Mouse (Mus musculus): ENCODE measurements around the gene AU021092.
"Not testable (repeated sequence)": the region's sequence is repeated elsewhere in the genome, so short reads cannot be mapped to it uniquely, and the experiment has no call there.

The AU021092 gene

DNA sequence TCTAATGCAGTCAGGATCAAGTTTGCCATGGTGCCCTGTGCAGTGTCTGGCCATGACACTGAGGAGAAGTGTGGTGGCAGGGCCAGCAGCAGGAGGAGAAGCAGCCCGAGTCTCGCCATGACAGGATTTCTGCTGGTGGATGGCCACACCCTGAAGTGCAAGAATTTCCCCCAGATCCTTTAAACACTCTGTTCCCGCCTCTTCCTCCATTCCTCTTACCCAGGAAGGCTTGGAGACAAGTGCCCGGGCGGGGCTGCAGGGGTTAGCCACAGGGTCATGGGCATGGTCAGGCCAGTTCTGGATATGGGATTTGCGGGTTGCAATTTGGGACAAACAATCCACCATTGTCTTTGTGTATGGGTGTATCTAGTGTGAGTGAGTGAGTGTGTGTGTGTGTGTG is at the start of gene AU021092:
TSS of gene AU021092 (minus strand) at position 160 of the 400 bp plus-strand sequence.
- in situ Hi-C loops (cut with MboI; ENCODE audit: low pct_unique_long_range_greater_than_20kb in 1 of 2, low sequenced_read_pairs in 2 of 2, unreplicated experiment in 1 of 2): no loop called here

DNA sequence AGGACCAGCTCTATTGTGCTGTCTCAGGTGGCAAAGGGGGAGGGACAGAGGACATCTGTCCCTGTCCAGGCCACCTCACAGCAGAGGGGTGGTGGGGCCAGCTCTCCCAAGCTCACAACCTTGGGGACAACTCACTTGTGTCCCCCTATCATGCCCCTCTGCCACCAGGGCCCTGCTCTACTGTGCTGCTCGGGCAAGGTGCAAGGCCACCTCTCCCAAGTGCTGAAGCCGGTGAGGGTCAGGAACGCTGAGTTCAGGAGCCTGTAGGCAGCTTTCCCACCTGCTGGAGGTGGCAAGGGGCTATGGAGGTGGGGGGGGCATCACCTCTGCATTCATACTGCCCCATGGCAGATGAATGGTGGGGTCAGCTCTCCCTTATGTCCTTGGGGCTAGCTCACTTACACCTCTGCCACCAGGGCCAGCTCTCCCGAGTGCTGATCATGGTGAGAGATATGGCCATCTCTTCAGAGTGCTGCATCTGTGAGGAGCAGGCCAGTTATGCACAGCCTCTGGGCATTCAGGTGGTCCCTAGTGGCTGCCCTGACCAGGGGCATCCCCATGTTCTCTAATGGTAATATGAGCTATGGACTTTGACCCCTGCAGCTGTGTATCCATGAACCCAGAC is 49.4 kb upstream of the AU021092 start:
- in situ Hi-C loops (cut with MboI; ENCODE audit: low pct_unique_long_range_greater_than_20kb in 1 of 2, low sequenced_read_pairs in 2 of 2, unreplicated experiment in 1 of 2): no loop called here

DNA sequence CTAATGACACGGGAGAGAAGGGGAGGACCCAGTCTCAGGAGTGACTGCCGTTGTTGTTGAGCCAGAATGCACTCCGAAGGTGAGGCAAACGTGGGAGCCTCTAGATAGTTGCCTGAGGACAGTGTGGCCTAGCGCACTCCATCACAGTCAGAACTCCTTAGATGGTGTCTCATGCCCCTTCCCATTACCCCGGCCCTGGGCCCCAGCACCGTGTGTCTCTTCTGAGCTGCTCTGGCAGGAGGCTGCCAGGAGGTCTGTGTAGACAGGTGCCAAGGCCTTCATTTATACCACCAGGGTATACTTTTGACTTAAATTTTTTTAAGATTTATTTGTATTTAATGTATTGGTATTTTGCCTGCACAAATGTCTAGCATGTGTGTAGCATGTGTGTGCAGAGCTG is 41.8 kb upstream of the AU021092 start:
- in situ Hi-C loops (cut with MboI; ENCODE audit: low pct_unique_long_range_greater_than_20kb in 1 of 2, low sequenced_read_pairs in 2 of 2, unreplicated experiment in 1 of 2): no loop called here

DNA sequence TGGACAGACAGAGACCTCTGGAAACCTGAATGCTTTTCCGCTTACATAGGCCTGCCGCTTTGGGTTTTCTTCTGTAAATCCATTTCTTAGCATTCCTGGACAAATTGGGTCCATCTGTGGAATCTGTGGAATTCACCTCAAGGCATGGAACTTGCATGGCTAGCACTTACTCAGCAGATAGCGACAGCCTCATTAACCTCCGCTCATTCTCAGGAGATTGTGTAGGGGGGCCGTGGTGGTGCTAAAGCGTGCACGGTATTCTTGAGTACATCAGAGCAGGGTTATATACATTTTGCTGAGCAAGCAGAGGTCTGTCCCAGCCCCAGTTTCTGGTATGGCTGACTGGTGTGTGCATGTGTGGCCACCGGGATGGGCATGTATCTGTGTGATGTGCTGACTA is 41.1 kb upstream of the AU021092 start:
- in situ Hi-C loops (cut with MboI; ENCODE audit: low pct_unique_long_range_greater_than_20kb in 1 of 2, low sequenced_read_pairs in 2 of 2, unreplicated experiment in 1 of 2): no loop called here

DNA sequence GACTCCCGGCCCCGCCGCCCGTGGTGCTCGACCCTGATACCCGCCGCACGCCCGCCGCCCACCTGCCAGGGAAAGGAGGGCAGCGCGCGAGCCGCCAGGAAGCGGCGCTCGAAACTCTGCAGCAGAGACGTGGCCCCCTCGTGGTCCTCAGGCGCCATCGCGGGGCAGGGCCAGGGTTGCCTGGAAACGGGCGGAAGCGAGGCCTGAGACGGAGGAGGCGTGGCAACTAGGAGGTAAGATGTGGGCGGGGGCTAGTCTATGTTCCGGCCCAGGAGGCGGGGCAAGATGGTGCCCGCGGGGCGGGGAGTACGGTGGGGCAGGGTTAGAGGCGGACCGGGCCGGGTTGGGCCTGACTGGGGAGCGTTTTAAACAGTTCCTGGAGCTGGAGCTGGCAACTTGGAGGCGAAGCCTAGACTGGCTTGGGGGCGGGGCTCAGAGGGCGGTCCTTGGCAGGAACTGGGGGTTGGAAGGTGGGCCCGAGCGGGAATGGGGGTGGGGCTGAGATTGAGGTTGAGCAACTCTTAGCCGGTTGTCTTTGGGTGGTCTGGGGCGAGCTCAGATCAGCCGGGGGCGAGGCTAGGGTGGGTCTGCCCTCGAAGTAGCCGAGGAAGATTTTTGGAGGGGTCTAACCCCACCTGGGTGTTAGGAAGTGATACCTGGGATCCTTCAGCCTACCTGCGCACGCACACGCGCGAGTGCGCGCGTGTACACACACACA is 33.8 kb upstream of the AU021092 start, which contains the start of gene Eef2kmt:
TSS of gene Eef2kmt (minus strand) at position 205 of the 718 bp plus-strand sequence.
- in situ Hi-C loops (cut with MboI; ENCODE audit: low pct_unique_long_range_greater_than_20kb in 1 of 2, low sequenced_read_pairs in 2 of 2, unreplicated experiment in 1 of 2): no loop called here

DNA sequence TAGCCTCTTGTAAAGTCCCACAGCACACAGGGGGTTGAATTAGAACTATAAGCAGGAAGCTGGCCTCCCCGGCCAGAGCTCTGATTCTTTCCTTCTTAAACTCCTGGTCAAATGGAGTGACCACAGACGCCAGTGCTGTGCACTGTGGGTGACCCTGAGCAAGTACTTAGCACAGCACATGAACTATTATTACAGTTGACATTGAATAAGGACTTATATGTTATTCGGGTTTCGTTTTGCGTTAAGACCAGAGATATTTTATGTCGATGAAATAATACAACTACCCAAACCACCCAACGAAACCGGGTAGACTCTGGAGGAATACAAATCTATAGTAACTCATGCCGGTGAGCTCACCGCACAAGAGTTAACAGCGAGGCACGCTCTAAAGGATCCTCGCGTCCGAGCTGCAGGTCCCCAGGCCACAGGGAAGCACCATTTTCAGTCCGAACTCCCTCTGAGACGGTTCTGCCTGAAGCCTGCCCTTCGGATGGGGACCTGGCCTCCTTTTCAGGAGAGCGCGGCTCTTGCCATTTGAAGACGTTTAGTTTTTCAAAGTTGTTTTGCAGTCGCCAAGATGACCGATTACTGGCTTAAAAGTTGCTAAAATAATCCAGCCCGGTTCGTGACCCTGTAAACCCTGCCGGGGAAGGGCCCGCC is 33.1 kb upstream of the AU021092 start:
- in situ Hi-C loops (cut with MboI; ENCODE audit: low pct_unique_long_range_greater_than_20kb in 1 of 2, low sequenced_read_pairs in 2 of 2, unreplicated experiment in 1 of 2): no loop called here

DNA sequence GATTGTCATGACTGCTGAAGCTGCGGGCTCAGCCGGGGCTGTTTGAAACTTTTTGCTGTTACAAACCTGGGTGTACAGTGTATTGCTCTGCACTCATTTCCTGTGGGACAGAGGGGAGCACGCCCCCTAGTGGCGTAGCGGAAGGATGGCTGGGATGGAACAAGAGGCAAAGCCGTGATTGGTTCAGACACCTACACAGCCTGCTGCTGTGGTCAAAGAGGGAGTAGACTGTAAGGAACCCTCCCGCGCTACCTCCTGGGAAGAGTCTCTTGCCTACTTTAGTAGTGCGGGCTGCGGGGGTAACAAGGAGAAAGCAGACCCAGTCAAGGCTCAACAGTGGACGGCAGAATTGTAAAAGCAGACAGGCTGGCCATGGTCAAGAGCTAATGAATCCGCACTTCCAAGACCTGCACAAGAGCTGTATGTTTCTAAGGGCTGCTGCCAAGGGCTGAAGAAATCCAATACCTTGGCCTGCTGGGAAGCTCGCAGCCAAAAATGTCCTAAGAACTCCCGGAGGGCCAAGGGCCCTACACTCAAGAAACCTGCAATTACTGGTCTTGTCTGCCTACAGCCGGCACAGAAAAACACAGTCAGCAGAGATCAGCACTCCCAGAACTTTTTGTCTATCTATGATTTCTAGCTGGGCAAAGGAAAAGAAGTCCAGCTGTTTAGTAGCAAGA is 32.4 kb upstream of the AU021092 start:
- in situ Hi-C loops (cut with MboI; ENCODE audit: low pct_unique_long_range_greater_than_20kb in 1 of 2, low sequenced_read_pairs in 2 of 2, unreplicated experiment in 1 of 2): no loop called here

DNA sequence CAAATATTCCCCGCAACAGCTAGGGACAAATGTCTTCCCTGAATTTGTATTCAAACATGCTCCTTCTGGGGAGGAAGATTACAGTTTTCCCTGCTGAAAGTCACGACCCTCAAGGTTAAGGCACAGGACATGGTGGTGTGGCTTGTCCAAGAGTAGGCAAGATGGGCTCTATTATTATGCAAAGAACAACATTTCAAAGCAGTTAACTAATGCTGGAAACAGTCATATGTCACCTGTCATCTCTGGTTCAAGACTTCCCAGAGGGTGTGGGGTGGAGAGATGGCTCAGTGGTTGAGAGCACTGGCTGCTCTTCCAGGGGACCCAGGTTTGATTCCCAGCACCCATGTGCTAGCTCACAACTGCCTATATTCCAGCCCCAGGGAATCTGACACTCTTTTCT is 30.2 kb upstream of the AU021092 start:
- in situ Hi-C loops (cut with MboI; ENCODE audit: low pct_unique_long_range_greater_than_20kb in 1 of 2, low sequenced_read_pairs in 2 of 2, unreplicated experiment in 1 of 2): no loop called here

DNA sequence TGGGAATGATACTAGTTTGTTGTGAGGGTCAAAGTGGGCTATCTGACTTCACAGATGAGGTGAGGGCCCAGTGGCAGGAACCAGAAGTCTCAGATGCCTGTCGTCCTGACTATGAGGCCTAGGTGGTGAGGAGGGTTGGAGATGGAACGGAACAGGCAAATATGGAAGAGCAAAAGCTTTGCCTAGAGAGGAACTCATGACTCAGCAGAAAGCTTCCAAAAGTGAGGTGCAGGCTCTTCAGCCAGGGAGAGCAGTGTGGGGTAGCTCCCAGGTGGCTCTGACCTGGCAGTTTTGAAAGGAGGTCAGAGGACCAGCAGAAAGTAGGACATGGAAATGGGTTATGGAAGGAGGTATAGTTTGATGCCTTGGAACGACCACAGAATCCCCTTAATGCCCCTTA is 28.8 kb upstream of the AU021092 start:
- in situ Hi-C loops (cut with MboI; ENCODE audit: low pct_unique_long_range_greater_than_20kb in 1 of 2, low sequenced_read_pairs in 2 of 2, unreplicated experiment in 1 of 2): no loop called here

DNA sequence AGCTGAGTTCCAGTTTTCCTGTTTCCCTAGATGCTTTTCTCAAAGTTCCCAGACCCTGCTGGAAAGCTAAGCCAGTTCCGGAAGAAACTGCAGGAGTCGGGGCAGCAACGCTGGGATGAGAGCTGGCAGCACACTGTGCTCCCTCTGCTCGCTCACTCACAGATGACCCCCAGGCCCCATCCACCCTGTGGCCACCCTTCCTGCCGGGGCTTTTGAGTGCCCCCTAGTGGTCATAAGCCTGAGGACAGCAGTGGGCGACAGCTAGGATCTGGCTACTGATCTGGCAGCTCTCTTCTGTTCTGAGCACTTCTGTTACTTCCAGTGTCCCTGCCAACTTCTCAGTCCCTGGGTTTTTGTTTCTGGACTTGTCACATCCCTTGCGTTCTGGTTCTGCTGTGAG is 22.3 kb upstream of the AU021092 start:
- in situ Hi-C loops (cut with MboI; ENCODE audit: low pct_unique_long_range_greater_than_20kb in 1 of 2, low sequenced_read_pairs in 2 of 2, unreplicated experiment in 1 of 2): no loop called here

DNA sequence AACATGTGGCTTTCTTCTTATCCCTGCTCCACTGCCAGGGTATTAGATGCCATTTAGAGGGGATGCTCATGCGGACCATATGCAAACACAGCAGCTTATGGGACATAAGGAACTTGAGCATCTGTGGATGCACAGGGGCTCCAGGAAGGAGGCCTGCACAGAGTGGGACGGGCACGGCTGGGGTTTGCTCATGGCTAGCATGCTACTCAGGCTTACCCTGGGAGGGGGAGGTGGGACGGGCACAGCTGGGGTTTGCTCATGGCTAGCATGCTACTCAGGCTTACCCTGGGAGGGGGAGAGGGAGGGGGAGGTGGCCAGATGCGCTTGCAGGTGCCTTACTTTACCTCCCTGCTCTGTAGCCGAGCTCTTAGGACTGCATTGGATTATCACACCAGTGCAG is 20.8 kb upstream of the AU021092 start:
- in situ Hi-C loops (cut with MboI; ENCODE audit: low pct_unique_long_range_greater_than_20kb in 1 of 2, low sequenced_read_pairs in 2 of 2, unreplicated experiment in 1 of 2): no loop called here

DNA sequence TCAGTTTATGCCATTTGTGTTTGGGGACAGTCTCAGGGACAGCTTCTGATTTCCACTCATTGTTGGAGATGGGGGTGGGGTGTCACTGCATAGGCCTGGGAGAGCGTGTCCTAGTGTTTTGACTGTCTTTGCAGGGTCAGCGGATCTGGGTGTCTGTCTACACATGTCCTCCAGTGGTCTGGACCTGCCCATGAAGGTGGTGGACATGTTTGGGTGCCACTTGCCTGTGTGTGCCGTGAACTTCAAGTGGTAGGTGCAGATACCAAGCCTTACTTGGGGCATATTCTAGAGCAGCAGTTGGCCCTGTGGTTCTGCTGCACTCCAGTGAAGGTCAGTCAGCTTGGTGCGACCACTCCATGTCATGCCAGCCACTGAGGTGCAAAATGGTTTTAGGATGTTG is 20.3 kb upstream of the AU021092 start:
- in situ Hi-C loops (cut with MboI; ENCODE audit: low pct_unique_long_range_greater_than_20kb in 1 of 2, low sequenced_read_pairs in 2 of 2, unreplicated experiment in 1 of 2): no loop called here

DNA sequence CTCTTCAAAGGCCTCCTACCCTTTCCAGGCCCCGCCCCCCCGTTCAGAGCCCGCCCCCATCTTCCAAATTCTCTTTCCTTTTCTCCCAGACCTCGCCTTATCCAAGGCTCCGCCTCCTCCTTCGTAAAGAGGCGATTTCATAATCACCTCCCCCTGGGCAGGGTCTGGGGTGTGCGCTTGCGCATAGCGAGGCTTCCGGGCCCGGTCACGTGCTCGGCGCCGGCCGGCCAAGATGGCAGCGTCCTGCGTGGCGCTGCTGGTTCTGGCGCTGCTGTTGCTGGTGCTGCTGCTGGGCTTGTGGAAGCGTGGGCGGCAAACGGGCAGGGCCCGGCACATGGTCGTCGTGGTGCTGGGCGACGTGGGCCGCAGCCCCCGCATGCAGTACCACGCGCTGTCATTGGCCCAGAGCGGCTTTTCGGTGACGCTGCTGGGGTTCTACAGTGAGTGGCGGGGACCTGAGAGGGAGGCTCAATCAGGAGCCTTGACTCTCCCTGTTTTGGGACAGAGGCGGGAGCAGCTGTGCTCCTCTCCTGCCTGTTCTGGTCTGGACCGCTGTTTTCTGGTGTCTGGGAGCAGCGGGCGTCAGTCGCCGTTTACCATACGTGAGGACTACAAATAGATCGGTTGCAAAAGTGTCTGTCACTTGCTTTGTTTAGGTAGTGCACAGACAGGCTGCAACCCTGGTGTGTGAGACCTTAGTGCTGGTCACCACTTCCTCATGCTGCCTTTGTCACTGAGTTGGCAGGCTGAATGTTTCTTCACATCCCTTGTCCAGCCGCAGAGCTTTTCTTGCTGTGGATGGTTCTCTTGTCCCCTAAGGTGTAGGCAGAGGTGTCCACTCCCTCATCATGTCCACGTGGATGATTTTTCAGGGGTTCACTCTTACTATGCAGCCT is 11.6 kb upstream of the AU021092 start, which contains the start of gene Alg1:
TSS of gene Alg1 (plus strand) at position 204 of the 896 bp plus-strand sequence.
- in situ Hi-C loops (cut with MboI; ENCODE audit: low pct_unique_long_range_greater_than_20kb in 1 of 2, low sequenced_read_pairs in 2 of 2, unreplicated experiment in 1 of 2): no loop called here

DNA sequence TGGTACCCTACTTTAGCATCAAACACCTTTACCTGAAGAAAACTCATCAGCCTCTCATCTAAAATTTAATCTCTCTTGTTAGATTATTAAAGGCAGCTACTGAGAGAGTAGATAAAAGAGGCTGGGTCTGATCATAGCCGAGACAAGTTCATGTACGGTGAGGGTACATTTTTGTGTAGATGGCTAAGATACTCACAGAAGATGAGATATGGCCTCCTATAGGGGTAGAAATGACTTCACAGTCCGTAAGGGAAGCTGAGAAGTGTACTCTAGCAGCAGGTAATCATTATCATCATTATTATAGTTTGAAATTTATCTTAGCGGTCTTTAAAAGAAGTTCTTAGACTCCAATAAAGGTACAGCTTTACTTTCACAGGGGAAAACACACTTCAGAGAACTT is 10.9 kb upstream of the AU021092 start:
- in situ Hi-C loops (cut with MboI; ENCODE audit: low pct_unique_long_range_greater_than_20kb in 1 of 2, low sequenced_read_pairs in 2 of 2, unreplicated experiment in 1 of 2): no loop called here

DNA sequence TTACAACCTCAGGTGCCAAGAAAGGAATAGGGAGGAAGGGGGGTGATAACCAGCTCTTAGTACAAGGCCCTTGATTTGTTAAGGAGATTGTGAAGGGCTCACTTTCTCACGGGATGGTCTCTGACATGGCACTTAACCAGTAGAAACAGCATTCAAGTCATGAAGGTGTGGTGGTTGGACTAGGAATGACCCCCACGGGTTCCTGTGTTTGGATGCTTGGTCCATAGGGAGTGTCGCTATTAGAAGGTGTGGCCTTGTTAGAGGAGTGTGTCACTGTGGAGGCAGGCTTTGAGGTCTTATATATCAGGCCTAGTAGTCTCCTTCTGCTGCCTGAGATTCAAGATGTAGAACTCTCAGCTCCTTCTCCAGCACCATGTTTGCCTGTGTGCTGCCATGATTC is 6.0 kb upstream of the AU021092 start:
- in situ Hi-C loops (cut with MboI; ENCODE audit: low pct_unique_long_range_greater_than_20kb in 1 of 2, low sequenced_read_pairs in 2 of 2, unreplicated experiment in 1 of 2): not testable (repeated sequence)

DNA sequence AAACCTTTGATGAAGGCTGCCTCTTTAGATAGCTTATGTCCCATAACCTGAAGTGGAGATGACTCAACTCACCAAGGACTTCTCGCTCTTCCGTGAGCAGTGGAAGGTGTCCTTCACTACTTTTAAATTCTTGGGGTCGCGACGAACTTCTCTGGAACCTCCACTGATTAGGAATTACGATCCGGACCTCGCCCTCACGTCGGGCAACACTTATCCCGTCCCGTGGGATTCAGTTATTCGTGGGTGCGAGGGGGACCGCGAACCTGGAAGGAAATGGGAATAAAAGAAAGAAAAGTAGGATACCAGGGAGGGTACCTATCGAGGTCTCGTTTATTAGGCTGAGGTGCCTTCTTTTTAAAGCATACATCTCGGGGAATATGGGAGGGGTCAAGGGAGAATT is 5.4 kb upstream of the AU021092 start:
- in situ Hi-C loops (cut with MboI; ENCODE audit: low pct_unique_long_range_greater_than_20kb in 1 of 2, low sequenced_read_pairs in 2 of 2, unreplicated experiment in 1 of 2): not testable (repeated sequence)

DNA sequence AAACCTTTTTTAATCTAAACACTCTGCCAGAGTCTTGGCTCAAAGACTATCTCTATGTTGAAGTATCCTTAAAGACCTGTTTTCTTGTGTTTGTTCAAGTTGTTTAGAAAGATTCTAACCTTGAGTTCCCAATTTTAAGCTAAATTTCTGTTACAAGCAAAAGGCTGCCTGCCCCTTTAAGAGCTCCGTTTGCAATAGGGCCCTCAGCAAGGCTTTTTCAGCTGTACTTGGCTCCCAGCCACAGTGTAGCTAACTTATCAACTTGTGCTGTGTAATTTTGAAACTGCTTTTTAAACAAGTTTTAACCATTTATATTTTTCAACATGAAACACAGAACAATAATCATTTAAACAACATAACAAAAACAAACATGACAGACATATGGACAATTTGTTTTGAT is 4.4 kb upstream of the AU021092 start:
- in situ Hi-C loops (cut with MboI; ENCODE audit: low pct_unique_long_range_greater_than_20kb in 1 of 2, low sequenced_read_pairs in 2 of 2, unreplicated experiment in 1 of 2): not testable (repeated sequence)

DNA sequence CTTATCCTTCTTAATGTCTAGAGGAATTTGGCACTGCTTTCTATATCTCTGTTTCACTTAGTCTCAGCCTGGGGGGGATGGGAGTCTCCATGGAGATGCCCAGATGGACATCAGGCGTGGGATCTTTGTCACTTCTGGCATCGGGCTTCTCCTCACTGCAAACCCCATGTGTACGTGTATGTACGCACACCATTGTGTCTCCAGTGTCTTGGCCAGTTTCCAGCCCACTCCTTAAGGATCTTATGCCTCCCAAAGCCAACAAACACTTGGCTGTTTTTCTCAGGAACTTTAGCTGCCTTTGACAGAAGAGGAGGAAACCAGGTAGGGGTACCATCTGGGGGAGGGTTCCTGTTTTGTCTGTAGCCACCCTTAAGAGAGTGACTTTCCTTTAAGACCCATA is 696 bp downstream of the AU021092 start:
- in situ Hi-C loops (cut with MboI; ENCODE audit: low pct_unique_long_range_greater_than_20kb in 1 of 2, low sequenced_read_pairs in 2 of 2, unreplicated experiment in 1 of 2): no loop called here

Measured in mouse embryonic stem cell (cell line).